Mouse (Mus musculus) subcutaneous adipose tissue, adult 2 months (tissue): ENCODE measurements around the gene Krtap4-9. TPM values are rescaled to one million over a fixed set of nuclear protein-coding genes. Genes with fewer than 3 reads are reported as not detected.

Source experiments
- polyA plus RNA-seq: library from polyadenylated mRNA; depleted of rRNA; stranded (reverse); fragments of >200 nt; gene quantifications from 2 replicates; pipeline ENCODE4 v1.2.3, GENCODE M21; 2012; ENCODE audit warnings: low replicate concordance; rRNA removed

Krtap4-9 gene
- polyA plus RNA-seq: not detected in 2 replicates

DNA sequence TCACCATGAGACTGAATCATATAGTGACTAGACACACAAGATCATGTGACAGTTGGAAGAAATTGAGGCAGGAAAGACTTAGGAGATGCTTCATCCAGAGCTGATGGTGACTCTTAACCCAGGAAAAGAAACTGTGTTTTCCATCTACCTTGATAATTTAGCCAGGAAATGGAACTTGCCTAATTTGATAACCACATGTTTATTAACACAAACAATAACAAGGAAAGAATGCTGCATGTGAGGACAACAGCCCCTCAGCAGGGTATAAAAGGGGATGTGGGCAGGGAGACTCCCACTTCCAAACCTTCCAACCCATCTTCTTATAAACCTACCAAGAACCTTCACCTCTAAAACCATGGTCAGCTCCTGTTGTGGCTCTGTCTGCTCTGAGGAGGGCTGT is at the start of gene Krtap4-9:
Krtap4-9 (plus strand) TSS at position 301 of the 400 bp plus-strand sequence.

DNA sequence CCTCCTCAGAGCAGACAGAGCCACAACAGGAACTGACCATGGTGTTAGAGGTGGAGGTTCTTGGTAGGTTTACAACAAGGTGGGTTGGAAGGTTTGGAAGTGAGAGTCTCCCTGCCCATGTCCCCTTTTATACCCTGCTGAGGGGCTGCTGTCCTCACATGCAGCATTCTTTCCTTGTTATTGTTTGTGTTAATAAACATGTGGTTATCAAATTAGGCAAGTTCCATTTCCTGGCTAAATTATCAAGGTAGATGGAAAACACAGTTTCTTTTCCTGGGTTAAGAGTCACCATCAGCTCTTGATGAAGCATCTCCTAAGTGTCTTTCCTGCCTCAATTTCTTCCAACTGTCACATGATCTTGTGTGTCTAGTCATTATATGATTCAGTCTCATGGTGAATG is 12.2 kb upstream of the Krtap4-9 start, which contains the start of gene Gm11595:
Gm11595 (minus strand) TSS at position 101 of the 400 bp plus-strand sequence.

DNA sequence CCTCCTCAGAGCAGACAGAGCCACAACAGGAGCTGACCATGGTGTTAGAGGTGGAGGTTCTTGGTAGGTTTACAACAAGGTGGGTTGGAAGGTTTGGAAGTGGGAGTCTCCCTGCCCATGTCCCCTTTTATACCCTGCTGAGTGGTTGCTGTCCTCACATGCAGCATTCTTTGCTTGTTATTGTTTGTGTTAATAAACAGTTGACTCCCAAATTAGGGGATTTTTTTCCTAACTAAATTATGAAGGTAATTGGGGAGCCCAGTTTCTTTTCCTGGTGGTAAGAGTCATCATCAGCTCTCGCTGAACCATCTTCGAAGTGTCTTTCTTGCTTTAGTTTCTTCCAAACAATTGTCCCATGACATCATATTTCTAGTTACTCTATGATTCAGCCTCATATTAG is 4.4 kb upstream of the Krtap4-9 start, which contains the start of gene Krtap4-8:
Krtap4-8 (minus strand) TSS at position 101 of the 400 bp plus-strand sequence.

DNA sequence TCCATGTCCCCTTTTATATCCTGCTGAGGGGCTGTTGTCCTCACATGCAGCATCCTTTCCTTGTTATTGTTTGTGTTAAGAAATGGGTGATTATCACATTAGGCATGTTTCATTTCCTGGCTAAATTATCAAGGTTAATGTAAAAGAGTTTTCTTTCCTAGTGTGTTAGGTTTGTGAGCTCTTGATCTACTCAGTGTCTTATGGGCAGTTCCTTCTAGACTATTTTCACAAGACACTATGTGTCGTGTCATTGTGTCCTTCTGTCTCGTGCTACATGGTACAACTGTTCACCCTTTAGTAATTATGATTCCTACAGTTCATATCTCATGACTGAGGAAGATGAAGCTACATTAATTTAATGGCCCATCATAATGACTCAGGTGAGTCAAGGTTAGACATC is 8.4 kb downstream of the Krtap4-9 start, which contains the start of gene Gm11596:
Gm11596 (minus strand) TSS at position 101 of the 400 bp plus-strand sequence.

DNA sequence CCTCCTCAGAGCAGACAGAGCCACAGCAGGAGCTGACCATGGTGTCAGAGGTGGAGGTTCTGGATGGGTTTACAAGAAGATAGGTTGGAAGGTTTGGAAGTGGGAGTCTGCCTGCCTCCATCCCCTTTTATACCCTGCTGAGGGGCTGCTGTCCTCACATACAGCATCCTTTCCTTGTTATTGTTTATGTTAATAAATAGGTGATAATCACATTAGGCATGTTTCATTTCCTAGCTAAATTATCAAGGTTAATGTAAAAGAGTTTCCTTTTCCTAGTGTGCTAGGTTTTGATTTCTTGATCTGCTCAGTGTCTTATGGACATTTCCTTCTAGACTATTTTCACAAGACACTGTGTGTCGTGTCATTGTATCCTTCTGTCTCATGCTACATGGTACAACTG is 13.8 kb downstream of the Krtap4-9 start, which contains the start of gene Gm11569:
Gm11569 (minus strand) TSS at position 101 of the 400 bp plus-strand sequence.

DNA sequence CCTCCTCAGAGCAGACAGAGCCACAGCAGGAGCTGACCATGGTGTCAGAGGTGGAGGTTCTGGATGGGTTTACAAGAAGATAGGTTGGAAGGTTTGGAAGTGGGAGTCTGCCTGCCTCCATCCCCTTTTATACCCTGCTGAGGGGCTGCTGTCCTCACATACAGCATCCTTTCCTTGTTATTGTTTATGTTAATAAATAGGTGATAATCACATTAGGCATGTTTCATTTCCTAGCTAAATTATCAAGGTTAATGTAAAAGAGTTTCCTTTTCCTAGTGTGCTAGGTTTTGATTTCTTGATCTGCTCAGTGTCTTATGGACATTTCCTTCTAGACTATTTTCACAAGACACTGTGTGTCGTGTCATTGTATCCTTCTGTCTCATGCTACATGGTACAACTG is 19.3 kb downstream of the Krtap4-9 start, which contains the start of gene Gm11554:
Gm11554 (minus strand) TSS at position 101 of the 400 bp plus-strand sequence.

DNA sequence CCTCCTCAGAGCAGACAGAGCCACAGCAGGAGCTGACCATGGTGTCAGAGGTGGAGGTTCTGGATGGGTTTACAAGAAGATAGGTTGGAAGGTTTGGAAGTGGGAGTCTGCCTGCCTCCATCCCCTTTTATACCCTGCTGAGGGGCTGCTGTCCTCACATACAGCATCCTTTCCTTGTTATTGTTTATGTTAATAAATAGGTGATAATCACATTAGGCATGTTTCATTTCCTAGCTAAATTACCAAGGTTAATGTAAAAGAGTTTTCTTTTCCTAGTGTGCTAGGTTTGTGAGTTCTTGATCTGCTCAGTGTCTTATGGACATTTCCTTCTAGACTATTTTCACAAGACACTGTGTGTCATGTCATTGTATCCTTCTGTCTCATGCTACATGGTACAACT is 24.8 kb downstream of the Krtap4-9 start, which contains the start of gene Krtap4-13:
Krtap4-13 (minus strand) TSS at position 101 of the 400 bp plus-strand sequence.

DNA sequence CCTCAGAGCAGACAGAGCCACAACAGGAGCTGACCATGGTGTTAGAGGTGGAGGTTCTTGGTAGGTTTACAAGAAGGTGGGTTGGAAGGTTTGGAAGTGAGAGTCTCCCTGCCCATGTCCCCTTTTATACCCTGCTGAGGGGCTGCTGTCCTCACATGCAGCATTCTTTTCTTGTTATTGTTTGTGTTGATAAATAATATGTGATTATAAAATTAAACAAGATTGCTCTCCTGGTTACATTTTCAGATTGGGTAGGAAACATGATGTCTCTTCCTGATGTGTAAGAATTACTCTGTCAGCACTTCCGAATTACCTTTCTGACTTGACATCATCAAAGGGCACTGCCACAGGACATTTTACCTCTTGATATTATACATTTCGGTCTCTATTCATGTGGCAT is 30.6 kb downstream of the Krtap4-9 start, which contains the start of gene Gm11564:
Gm11564 (minus strand) TSS at position 101 of the 400 bp plus-strand sequence.

Other genes with a start within 250 kb of the Krtap4-9 start
- gene Krt40, start 242.0 kb upstream of the Krtap4-9 start, polyA plus RNA-seq: not detected in 2 replicates
- gene Krtap3-3, start 234.3 kb upstream of the Krtap4-9 start, polyA plus RNA-seq: not detected in 2 replicates
- gene Krtap3-2, start 228.3 kb upstream of the Krtap4-9 start, polyA plus RNA-seq: not detected in 2 replicates
- gene Gm11939, start 225.7 kb upstream of the Krtap4-9 start, polyA plus RNA-seq: not detected in 2 replicates
- not detected in 2 replicates for gene Krtap3-1, start 218.6 kb upstream of the Krtap4-9 start, polyA plus RNA-seq
- not detected in 2 replicates for gene Krtap1-5, start 204.2 kb upstream of the Krtap4-9 start, polyA plus RNA-seq
- not detected in 2 replicates for gene Krtap1-4, start 201.5 kb upstream of the Krtap4-9 start, polyA plus RNA-seq
- gene Krtap1-3, start 193.9 kb upstream of the Krtap4-9 start, polyA plus RNA-seq: not detected in 2 replicates
- gene Krtap9-3, start 187.1 kb upstream of the Krtap4-9 start, polyA plus RNA-seq: not detected in 2 replicates
- gene Gm11938, start 181.9 kb upstream of the Krtap4-9 start, polyA plus RNA-seq: not detected in 2 replicates
- gene Gm11937, start 175.0 kb upstream of the Krtap4-9 start, polyA plus RNA-seq: not detected in 2 replicates
- gene Krtap2-4, start 170.4 kb upstream of the Krtap4-9 start, polyA plus RNA-seq: not detected in 2 replicates
- not detected in 2 replicates for gene Gm11562, start 164.8 kb upstream of the Krtap4-9 start, polyA plus RNA-seq
- gene Krtap4-1, start 157.0 kb upstream of the Krtap4-9 start, polyA plus RNA-seq: not detected in 2 replicates
- gene Krtap4-2, start 150.1 kb upstream of the Krtap4-9 start, polyA plus RNA-seq: not detected in 2 replicates
- gene Krtap4-7, start 141.1 kb upstream of the Krtap4-9 start, polyA plus RNA-seq: not detected in 2 replicates
- not detected in 2 replicates for gene Gm11555, start 135.0 kb upstream of the Krtap4-9 start, polyA plus RNA-seq
- gene Gm11563, start 126.2 kb upstream of the Krtap4-9 start, polyA plus RNA-seq: not detected in 2 replicates
- not detected in 2 replicates for gene Krtap4-6, start 119.2 kb upstream of the Krtap4-9 start, polyA plus RNA-seq
- not detected in 2 replicates for gene Gm14190, start 94.5 kb upstream of the Krtap4-9 start, polyA plus RNA-seq
- gene Gm14180, start 50.9 kb upstream of the Krtap4-9 start, polyA plus RNA-seq: not detected in 2 replicates
- gene Gm11595, start 12.3 kb upstream of the Krtap4-9 start, polyA plus RNA-seq: not detected in 2 replicates
- gene Krtap4-8, start 4.5 kb upstream of the Krtap4-9 start, polyA plus RNA-seq: not detected in 2 replicates
- gene Gm11596, start 8.3 kb downstream of the Krtap4-9 start, polyA plus RNA-seq: not detected in 2 replicates
- not detected in 2 replicates for gene Gm11569, start 13.7 kb downstream of the Krtap4-9 start, polyA plus RNA-seq
- gene Gm11554, start 19.2 kb downstream of the Krtap4-9 start, polyA plus RNA-seq: not detected in 2 replicates
- not detected in 2 replicates for gene Krtap4-13, start 24.7 kb downstream of the Krtap4-9 start, polyA plus RNA-seq
- not detected in 2 replicates for gene Gm11564, start 30.5 kb downstream of the Krtap4-9 start, polyA plus RNA-seq
- gene 2300003K06Rik, start 52.9 kb downstream of the Krtap4-9 start, polyA plus RNA-seq: not detected in 2 replicates
- gene Krtap4-16, start 66.4 kb downstream of the Krtap4-9 start, polyA plus RNA-seq: not detected in 2 replicates
- gene Gm11568, start 72.7 kb downstream of the Krtap4-9 start, polyA plus RNA-seq: not detected in 2 replicates
- not detected in 2 replicates for gene Gm11559, start 79.3 kb downstream of the Krtap4-9 start, polyA plus RNA-seq
- gene Krtap9-1, start 88.2 kb downstream of the Krtap4-9 start, polyA plus RNA-seq: not detected in 2 replicates
- gene Gm11567, start 94.0 kb downstream of the Krtap4-9 start, polyA plus RNA-seq: not detected in 2 replicates
- not detected in 2 replicates for gene Krtap31-1, start 122.7 kb downstream of the Krtap4-9 start, polyA plus RNA-seq
- not detected in 2 replicates for gene Gm11565, start 129.6 kb downstream of the Krtap4-9 start, polyA plus RNA-seq
- not detected in 2 replicates for gene Krtap31-2, start 151.1 kb downstream of the Krtap4-9 start, polyA plus RNA-seq
- gene Krtap9-5, start 163.3 kb downstream of the Krtap4-9 start, polyA plus RNA-seq: not detected in 2 replicates
- not detected in 2 replicates for gene Krtap29-1, start 193.9 kb downstream of the Krtap4-9 start, polyA plus RNA-seq
- not detected in 2 replicates for gene Krtap16-1, start 201.4 kb downstream of the Krtap4-9 start, polyA plus RNA-seq
- 2.2 TPM in 1 of 2 replicates, not detected in the other for gene Krtap17-1, start 208.8 kb downstream of the Krtap4-9 start, polyA plus RNA-seq
- gene Krt33a, start 231.0 kb downstream of the Krtap4-9 start, polyA plus RNA-seq: 0.06 TPM in 2 replicates
- gene Krt33b, start 244.7 kb downstream of the Krtap4-9 start, polyA plus RNA-seq: not detected in 2 replicates